Mouse (Mus musculus): Measurements from ENCODE around the gene Vps52.
"Not testable (repeated sequence)": the region's sequence is repeated elsewhere in the genome, so short reads cannot be mapped to it uniquely, and the experiment has no call there.

DNA sequence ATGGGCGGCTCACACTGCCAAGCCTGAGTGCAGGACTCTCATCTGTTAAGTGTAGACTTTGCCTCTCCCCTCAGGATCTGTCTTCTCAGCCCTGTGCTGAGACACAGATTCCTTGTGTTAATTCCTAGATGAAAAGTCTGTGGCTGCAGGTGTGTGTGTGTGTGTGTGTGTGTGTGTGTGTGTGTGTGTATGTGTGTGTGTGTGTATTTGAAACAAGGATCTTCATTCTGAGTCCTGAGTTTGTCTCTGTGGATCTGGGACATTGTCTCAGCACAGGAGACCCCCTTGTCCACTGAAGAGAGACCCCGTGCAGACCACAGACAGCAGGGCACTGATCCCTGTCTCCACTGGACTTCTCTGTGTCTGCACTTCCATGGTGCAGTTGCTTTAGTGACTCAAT lies 45.2 kb downstream of the Vps52 start:
- TF ChIP-seq CTCF (conservative IDR thresholded peaks at IDR 0.05; ENCODE audit: insufficient read depth, insufficient read length, low read depth, low read length); POLR2A (IDR thresholded peaks at IDR 0.05; ENCODE audit: low read depth, low read length): not testable (repeated sequence)

All from kidney, adult 2 months (tissue).